Mouse (Mus musculus) spleen, adult 2 months (tissue): Measurements from ENCODE around the gene 1700125H20Rik.

Experiments
- CTCF ChIP-seq: fragments of 200-500 bp; IDR thresholded peaks from 2 replicates; pipeline ENCODE4 v1.5.1; 2011; ENCODE audit warnings: mild to moderate bottlenecking, inconsistent platforms; ENCODE audit not compliant: insufficient read depth, insufficient read length, insufficient replicate concordance; ENCODE audit errors: extremely low read depth
- POLR2A ChIP-seq: fragments of 200-500 bp; IDR thresholded peaks from 2 replicates; pipeline ENCODE4 v1.6.1; 2011; ENCODE audit warnings: low read depth, low read length, inconsistent platforms

GRCm38 (mm10) chr11:85170833-85171232, 629 bp downstream of the 1700125H20Rik start:
- no peak for TF ChIP-seq CTCF
- TF ChIP-seq POLR2A = no peak
